Mouse (Mus musculus) megakaryocyte progenitor cell, adult 5-6 weeks (primary cell): ENCODE results near the gene Vasp. TPM values are rescaled to one million over a fixed set of nuclear protein-coding genes. Genes with fewer than 3 reads are reported as not detected.

Source experiments
- ATAC-seq: replicated peaks from 2 replicates; pipeline ENCODE4 v1.8.0; 2016; ENCODE audit warnings: mild to moderate bottlenecking, moderate TSS enrichment, inconsistent platforms; ENCODE audit not compliant: poor library complexity
- total RNA-seq, 2 experiments: library from RNA; stranded (forward) in 1 of 2; stranded (reverse) in 1 of 2; fragments of 157-497, 149-512 nt in 1 of 2; fragments of 200-1000 nt in 1 of 2; gene quantifications; 2 replicates each; pipeline versions ENCODE4 v1.2.3 to v1.2.4; 2015 to 2017

Vasp gene
- total RNA-seq (2015): 46.7 and 49.6 TPM in 2 replicates
- total RNA-seq (2017): 71.0 and 73.0 TPM in 2 replicates

DNA sequence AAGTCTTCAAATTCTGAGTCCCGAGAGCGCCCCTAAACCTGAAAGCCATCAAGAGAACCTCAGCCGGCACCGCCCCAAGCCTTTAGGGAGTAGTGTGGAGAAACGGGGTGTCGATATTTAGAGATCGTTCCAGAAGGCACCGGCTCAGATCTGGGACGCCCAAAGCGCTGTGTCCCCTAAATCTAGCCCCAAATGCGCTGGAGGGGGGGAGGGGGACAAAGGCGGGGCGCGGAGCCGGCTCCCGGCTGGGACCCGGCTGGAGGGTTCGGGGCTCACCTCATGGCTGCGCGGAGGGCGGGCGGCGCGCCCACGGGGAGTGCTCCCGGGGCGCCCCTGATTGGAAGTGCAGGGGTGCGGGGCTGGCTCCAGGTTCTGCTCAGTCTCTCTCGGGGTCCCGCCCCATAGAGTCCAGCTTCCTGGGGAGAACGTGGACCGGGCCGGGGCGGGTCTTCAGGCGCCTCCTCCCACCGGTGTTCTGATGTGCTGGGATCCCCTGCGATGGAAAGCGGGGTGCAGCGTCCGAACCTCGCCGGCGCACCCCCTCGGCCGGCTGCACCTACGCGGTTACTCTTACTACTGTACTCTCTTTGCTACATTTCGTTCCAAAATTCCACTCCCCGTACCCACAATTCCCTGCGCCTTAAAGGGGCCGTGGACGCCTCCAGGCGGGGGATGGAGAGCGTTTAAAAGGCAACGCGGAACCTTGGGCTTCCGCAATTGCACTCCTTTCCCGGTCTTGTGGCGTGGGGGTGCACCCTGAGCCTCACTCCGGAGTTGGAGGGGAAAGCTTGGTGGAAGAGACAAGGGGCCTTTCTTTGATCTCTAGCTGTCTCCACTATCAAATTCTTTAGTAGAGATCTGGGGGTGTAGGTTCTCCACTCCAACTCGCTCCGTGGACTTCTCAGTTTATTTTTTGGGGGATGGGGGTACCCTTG is at the start of gene Vasp:
TSS of gene Vasp (minus strand) at position 580 of the 935 bp plus-strand sequence.
- peak; percentile 71 for ATAC-seq

DNA sequence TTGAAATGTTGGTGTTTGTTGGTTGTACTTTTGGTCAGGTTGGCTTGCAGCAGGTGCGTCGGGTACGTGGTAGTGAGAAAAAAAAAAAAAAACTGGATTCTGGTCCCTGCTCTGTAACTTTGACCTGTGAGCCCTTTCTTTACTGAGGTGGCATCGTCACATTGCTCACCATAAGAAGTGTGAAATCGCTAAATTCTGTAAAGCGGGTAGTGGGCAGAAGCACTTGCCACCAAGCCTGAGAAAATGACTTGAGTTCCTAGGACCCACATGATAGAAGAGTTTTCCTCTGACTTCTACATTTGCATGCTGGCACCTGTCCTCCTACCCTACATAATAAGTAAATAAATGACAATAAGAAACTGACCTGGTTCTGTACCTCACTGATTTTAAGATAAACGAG is 49.0 kb upstream of the Vasp start:
- ATAC-seq: no peak

DNA sequence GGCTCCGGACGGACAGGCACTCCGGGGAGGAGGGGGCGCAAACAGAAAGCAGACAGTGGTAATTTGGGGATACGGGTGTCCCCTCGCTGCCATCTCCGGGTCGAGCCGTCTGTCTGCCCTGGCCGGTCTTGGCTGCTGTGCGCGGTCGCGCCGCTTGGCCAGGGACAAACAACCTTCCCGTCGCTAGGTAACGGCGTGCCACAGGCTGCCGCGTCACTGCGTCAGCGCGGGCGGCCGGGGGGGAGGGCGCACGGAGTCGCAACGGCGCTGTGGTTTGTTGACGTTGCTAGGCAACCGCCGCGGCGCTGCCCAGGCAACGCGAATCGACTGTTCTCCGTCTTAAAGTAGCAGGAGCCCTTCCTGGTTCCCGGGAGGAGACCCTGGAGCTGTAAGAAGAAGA is 48.3 kb upstream of the Vasp start:
- peak; percentile 82 for ATAC-seq

DNA sequence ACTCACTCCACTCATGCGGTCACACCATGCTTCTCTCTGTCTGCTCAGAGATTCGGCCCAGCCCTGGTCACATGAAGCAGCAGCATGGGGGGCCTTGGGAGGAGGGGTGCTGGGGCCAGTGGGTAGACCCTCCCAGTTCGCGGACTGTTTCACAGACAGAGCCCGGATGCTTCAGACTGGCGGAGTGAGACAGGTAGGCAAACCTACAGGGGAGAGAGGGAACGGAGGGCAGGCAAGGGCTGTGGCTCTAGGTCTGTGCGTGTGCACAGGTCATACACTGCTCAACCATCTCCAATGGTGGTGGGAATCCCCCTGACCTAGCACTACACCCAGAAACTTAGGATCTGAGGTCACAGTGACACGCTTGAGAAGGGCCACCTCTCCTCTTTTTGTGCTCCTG is 47.8 kb upstream of the Vasp start:
- 0 out of 2 replicates have a peak, but pooled peaks have one; percentile 0 for ATAC-seq

GRCm38 (mm10) chr7:19318676-19319075 is 47.1 kb upstream of the Vasp start:
- no peak for ATAC-seq

DNA sequence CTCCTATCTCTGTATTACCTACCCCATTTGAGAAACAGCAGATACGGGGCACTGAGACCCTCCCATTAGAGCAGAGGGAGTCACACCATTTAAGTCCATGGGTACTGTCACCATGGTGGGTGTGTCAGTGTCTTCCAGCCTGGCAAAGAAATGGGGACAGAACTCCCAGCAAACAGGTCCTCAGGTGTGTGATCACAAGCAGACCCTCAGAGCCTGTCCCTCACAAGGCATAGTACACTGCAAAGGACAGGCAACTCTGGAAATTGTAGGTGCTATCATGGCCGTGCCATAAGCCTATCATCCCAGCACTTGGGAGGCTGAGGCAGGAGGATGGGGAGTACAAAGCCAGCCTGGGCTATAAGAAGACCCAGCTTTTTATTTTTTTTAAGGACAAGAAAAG is 46.6 kb upstream of the Vasp start:
- no peak for ATAC-seq

GRCm38 (mm10) chr7:19316451-19317161 is 45.0 kb upstream of the Vasp start:
- peak; percentile 73 for ATAC-seq

DNA sequence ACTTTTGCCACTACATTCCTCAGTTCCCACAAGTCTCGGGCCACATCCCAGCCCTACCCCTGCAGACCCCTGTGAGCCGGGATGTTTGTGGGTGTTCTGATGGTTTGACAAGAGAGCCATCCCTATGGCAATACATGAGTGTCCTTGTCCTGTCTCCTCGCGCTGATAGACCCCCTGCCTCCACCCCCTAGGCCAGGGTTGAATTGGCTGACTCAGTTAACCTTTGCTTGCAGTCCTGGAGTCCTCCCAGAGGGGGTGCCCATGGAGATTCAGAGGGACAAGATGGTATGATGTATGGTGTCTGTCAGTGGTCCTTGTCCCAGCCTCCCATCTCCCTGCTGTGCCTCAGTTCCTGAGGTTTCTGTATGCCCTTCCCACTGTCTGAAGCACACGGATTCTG is 42.4 kb upstream of the Vasp start:
- ATAC-seq: no peak

DNA sequence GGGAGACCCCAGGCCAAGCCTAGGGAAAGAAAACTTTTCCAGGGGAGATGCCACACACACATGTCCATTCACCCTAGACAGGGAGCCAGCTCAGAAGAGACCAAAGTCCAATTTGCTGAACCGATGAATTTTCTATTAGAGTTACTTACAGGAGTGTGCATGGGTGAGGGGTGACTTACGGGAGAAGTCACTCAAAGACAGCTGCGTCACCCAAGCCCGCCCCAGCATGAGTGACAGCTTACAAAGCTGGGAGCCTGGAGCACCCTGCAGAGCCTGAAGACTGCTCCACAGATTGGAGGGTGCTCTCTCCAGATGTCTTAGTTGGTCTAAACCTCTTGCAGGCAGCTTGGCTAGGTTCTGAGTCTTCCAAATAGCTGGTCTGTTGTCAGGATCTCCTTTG is 40.4 kb upstream of the Vasp start:
- ATAC-seq: no peak

GRCm38 (mm10) chr7:19309884-19310641 is 38.4 kb upstream of the Vasp start, which contains the start of gene Fosb:
Gene Fosb (minus strand): TSS chr7:19310051.
- ATAC-seq: peak; percentile 66

DNA sequence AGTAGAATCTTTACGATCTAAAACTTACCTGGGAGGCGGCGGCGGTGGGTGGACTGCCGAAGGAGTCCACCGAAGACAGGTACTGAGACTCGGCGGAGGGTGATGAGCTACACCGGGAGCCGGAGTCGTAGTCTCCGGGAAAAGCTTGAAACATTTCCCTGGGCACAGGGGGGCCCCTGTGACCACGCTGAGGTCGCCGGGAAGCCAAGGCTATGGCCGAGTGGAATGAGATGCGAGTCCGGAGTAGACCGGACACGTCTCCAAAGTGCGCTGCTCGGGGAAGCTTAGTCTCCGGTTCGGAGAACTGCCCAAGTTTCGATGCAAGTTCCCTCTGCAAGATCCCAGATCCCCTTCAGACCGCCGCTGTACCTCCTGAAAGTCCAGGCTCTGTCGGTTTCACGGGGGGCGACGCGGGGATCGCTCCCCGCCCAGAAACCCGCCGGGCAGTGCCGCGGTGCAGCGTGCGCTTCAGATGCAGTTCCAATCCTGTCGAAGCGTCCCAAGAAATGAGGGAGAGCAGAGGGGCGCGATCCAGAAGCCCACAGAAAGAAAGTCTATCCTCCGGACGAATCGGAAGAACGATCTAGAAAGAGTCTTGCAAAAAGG is 37.8 kb upstream of the Vasp start:
- no peak for ATAC-seq

GRCm38 (mm10) chr7:19308454-19309277 is 37.0 kb upstream of the Vasp start:
- peak; percentile 77 for ATAC-seq

- ATAC-seq: peak; percentile 15
Measured at GRCm38 (mm10) chr7:19307739-19308453, 36.3 kb upstream of the Vasp start.

DNA sequence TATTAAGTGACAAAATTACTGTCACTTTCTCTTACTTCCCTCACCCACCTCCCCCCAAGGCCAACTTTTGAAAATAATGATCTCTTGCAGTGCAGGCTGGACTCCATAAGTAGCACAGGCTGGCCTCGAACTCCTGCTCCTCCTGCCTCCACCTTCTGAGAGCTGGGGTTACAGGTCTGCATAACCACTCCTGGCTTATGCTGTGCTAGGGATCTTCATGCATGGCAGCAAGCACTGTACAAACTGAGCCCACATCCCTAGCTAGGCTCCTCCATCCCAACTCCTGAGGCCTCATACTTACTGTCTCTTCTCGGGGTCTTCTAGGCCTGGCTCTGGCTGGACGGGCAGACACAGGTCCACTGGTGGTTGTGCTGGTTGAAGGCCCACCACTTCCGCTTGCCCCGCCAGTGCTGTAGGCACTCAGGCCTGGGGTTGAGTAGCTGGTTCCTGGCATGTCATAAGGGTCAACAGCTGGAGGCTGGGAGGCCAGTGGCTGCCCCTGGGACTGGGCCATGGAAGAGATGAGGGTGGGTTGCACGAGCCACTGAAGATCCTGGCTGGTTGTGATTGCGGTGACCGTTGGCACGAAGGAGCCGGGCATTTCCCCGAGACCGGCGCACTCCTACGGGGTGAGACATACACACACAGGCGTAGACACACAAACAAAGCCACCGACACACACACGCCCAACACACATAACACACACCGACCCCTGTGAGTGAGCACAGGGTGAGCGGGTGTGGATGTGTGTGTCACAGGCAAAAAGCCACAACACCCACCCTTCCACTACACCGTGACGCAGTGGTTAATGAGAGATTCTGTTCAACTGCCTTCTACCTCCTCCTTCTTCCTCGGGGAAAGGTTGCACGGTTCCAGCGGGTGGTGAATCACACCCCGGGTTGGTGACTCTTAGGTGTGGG is 35.5 kb upstream of the Vasp start:
- no peak for ATAC-seq

DNA sequence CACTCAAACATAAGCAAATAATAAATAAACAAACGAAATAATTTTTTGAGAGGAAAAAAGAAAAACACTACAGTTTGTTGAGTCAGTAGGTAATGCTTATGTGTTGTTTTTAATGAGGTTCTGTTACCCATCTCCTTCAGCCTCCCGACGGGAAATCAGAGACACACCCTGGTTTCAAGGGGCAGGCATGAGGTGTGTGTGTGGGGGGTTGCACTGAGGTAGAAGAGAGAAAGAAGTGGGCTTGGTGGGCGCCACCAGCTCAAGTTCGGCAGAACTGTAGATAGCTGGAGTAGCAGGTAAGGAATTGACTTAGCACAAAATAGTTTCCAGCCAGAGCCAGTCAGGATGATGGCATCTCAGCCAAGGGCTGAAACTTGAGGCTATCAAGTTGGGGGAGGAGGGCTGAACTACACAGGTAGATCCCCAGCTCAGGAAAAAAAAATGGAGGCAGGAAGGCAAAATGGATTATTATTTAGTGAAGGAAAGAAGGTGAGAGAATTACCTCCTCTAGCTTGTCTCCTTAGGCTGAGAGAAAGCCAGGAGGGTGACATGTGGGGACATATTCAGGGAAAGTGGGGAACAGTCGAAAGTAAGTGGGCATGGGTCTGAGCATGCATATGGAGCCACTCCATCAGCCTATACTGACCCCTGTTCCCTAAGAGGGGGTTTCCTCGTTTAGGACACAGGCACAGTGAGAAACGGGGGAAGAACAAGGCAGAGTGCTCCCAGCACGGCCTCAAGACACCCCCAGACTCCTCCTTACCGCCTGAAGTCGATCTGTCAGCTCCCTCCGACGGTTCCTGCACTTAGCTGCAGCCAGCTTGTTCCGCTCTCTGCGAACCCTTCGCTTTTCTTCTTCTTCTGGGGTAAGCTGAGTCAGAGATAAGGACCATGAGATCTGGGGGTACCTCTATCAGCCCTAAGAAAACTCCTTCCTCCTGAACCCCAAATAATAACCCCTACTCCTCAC is 34.5 kb upstream of the Vasp start:
- ATAC-seq: no peak

DNA sequence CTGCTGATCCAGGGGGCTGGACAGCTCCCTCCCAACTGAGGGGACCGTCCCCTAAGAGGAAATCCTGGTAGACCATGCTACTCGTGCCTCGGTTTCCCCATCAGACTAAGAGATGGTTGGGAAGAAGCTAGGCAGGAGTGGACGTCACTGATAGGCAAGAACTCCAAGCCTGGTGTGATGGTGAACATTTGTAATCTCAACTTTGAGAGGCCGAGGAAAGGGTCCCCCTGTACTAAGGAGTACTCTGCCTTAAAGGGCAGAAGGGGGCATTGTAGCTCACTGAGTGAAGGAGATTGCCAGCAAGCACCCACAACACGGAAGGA is 33.8 kb upstream of the Vasp start:
- ATAC-seq: no peak
